Mouse (Mus musculus) cerebellum, adult (tissue): ENCODE measurements at regions not wholly inside any gene's neighbourhood (a gene's known extent, or its start where the extent isn't known, plus 50 kb on each side); places are given as distances from the start of the nearest gene placed in this dataset.
A peak's percentile ranks its signal among the peaks of the same experiment; 100 is the strongest.

Experiments used
- ATAC-seq: cut with Nextera tagmentation; 2 replicates; pipeline ENCODE4 v1.9.2; 2017; ENCODE audit warnings: mild to moderate bottlenecking, moderate library complexity, mixed read lengths; ENCODE audit not compliant: insufficient number of reproducible peaks, low FRiP score, low TSS enrichment

GRCm38 (mm10) chr6:14063735-14064134, 192.4 kb upstream of the 2610001J05Rik start:
- ATAC-seq: no peak

GRCm38 (mm10) chr6:14046560-14046959, 175.2 kb upstream of the 2610001J05Rik start:
- no peak for ATAC-seq

GRCm38 (mm10) chr6:14044654-14045053, 173.3 kb upstream of the 2610001J05Rik start:
- no peak for ATAC-seq

- ATAC-seq: no peak
Observed at GRCm38 (mm10) chr6:14025898-14026297, 154.6 kb upstream of the 2610001J05Rik start.

GRCm38 (mm10) chr6:14018928-14019327, 147.6 kb upstream of the 2610001J05Rik start:
- ATAC-seq: no peak

GRCm38 (mm10) chr6:13982606-13983389, 111.5 kb upstream of the 2610001J05Rik start:
- ATAC-seq: peak; percentile 80

GRCm38 (mm10) chr6:13974710-13975506, 103.6 kb upstream of the 2610001J05Rik start:
- ATAC-seq: peak; percentile 87

- ATAC-seq: no peak
Observed at GRCm38 (mm10) chr6:13964471-13964870, 93.2 kb upstream of the 2610001J05Rik start.

- ATAC-seq: no peak
Observed at GRCm38 (mm10) chr6:13964013-13964412, 92.7 kb upstream of the 2610001J05Rik start.

- no peak for ATAC-seq
Observed at GRCm38 (mm10) chr6:13949640-13950039, 78.3 kb upstream of the 2610001J05Rik start.

- ATAC-seq: no peak
Observed at GRCm38 (mm10) chr6:13920809-13921760, 49.8 kb upstream of the 2610001J05Rik start.
